Mouse (Mus musculus) lung, postnatal 14 days (tissue): ENCODE results near the gene Muc16.

Experiments
- DNase-seq: peaks from one replicate; pipeline ENCODE4 v3.0.0; 2021

The Muc16 gene

DNA sequence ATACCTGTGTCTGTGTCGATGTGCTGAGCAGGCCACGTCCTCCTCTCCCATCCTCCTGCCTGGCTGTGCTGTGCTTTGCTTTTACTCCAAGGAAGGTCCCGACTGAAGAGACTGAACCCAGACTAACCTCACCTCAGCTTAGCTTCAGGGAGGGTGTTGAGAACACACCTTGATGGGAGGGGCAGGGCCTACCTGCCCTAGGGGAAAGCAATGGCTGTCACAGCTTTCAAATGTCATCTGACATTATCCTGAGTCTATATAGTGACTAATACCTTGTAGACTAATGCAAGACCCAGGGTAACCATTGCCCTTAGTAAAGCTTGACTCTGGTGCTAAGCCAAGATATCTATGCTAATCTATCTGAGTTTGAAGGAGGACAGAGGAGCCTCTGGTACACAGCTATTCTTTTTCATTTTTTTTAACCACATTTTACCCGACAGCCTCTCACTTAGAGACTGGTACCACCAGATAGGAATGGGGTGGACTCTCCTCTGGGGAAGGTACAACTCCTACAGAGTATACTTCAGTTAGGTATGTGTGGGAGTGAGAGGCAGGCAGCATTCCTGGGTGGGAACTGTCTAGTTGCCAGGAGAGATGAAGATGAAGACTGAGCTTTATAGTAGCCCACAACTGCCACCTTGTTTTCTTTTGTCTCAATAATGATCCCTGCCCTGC lies at the start of gene Muc16:
Gene Muc16, minus strand, starts transcription at position 51 of the 675 bp plus-strand sequence.
- no peak for DNase-seq

DNA sequence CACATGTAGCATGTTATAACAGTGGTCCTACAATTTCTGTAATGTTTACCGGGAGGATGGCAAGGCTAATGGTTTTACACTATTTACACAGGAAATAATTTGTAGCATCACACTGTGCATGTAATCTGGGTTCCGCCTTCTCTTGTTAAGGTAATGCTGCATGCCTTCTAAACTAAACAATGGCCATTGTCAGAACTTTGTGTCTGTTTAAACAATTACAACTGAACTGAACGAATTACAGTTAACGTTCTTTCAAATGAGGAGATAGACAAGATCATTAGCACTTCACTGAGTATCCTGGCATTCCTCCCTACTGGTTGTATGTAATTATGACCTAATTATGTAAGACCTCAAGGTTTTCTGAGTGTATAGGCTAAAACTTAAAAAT lies 48.4 kb upstream of the Muc16 start:
- no peak for DNase-seq

DNA sequence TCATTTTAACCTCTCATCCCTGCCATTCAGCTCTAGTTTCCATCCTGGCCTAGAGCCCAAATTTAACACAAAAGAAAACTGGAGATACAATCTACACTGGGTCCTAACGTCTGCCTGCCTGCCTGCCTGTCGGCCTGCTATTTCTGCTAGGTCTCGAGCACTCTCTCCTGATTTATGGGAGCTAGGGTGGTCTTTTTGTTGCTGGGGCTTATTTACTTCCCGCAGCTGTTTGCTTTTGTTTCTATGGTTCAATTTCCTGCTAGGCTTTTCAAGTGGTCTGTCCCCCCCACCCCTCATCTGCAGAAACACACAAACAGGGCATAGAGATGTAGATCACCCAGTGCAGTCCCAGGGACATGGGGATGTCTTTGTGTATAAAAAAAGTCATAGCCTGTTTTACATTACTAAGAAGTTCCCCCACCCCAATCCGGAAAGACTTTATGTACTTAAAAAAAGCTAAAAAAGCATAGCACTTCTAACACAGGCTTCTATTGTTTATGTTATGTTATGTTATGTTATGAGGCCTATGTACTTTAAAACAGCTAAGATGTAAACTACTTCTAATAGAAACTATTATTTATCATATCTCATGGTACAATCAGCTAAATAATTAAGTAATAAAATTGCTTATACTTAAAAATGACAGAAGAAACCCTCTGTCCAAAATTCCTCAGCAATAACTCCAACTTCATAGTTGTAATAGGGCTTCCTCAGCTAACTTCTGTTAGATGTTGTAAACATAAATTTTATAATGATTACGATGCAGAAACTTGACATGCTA lies 47.8 kb upstream of the Muc16 start:
- no peak for DNase-seq

DNA sequence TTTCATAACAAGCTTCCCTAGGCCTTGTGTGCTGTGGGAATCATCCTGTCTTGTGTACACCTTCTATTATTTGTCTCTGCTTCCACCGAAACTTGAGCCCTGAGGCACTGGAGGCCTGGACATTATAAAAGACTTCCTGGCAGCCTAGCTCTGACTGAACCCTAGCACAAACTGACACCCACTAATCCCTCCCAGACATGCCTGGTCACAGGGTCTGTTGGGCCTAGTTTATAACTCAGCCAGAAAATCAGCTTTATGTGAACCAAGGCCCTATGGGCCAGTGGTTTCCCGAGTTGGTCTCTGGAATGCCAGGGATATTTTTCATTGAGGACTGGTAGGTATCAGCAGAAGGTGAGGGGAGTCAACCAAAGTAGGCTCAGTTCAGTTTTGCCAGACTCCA lies 46.7 kb upstream of the Muc16 start:
- DNase-seq = no peak

DNA sequence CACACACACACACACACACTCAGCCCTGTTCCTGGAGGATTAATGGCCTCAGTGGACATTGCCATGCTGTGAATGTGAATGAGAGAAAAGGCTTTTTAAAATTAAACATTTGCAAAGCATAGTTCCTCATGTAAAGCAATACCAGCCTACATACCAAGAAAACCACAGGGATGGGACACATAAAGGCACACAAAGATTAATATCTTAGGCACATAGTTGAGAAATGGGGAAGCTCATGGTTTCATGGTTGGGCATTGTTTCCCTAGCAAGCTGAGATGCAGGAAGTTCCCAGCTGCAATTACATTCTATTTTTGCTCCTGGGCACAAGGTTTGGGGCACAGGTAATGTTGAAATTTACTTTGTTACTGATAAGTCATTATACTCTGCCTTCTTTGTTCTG lies 31.3 kb upstream of the Muc16 start:
- no peak for DNase-seq

DNA sequence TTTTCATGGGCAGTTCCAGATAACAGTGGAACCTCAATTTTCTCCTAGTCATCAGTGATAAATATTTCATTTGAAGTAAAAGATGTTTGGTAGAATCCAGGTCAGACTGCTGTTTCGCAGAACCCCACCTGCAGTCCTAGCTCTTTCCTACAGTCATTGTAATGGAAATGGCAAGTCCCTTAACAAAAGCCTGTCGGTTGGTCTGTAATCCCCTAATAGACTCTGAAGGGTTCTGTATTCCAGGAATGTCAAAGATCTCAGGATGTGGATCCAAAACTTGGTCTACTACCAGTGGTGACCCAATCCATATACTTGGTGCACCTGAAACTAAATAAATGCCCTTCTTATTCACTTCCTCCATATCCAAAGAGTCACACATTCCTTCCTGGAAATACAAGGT lies 76.0 kb downstream of the Muc16 start:
- DNase-seq = no peak

DNA sequence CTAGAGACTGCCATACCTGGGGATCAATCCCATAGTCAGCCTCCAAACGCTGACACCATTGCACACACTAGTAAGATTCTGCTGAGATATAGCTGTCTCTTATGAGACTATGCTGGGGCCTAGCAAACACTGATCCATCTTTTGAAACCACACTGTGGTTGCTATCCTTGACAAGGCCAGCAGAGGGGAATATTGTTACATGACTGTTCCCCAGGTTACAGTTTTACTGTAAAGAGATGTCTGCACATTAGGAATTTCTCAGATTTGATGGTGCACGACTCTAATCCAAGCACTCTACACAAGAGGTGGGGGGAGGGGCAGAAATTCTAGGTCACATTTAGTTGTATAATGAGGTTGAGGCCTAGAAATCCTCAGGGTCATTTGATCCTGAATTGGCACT lies 166.2 kb downstream of the Muc16 start:
- DNase-seq = no peak

DNA sequence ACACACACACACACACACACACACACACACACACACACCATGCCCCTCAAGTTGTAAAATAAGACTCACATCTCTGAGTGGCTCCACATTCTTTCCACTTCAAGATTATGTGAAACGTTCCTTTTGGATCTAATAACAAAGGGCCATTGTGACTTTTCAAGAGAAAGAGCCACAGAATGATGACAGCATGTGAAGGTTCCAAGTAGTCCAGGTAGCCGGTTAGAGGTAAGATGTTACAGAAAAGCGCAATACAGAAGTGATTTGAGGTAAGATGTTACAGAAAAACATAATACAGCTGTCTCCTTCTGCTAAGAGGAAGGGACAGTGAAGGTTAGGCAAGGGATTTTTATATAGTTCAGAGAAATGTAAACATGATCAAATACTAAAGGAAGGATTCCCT lies 196.2 kb downstream of the Muc16 start, which contains the start of the genes Zfp558 and Mbd3l1:
Gene Zfp558, minus strand, starts transcription at position 101 of the 400 bp plus-strand sequence.
Gene Mbd3l1, plus strand, starts transcription at position 192 of the 400 bp plus-strand sequence.
- no peak for DNase-seq

DNA sequence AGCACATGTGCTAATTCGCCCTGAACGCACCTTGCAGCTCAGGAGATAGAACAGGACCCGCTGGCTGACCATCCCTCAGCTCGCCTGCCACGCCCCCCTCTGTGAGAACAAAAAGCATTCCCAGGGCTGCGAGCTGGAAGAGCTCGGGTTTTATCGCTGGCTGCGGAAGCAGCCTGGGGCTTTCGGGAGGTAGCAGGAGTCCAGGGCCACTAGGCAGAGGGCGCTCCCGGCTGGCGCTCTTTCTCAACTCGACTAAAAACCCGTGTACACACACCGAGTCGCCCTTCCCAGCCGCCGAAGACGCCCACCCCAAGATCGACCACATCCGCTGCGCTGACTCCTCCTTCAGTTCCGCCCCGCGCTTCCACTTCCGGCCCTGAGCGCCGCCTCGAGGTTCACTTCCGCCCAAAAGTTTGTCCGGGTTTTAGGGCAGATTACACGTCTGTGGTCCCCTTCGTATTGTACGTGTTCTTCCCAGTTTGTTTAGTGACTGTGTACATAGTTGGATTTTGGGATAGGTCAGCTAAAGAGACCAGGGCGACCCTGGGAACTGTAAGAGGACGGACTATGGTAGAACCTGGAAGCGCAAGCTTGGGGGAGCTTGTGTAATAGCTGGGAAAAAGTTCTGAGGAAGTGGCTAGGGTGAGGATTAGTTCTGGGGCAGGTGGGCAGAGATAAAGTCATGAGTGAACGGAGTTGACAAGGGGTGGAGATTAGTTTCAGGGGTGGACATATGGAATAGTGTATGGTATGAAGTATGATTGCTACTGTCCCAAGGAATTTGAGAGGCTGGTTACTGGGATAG lies 200.8 kb downstream of the Muc16 start:
- DNase-seq = peak; percentile 72

DNA sequence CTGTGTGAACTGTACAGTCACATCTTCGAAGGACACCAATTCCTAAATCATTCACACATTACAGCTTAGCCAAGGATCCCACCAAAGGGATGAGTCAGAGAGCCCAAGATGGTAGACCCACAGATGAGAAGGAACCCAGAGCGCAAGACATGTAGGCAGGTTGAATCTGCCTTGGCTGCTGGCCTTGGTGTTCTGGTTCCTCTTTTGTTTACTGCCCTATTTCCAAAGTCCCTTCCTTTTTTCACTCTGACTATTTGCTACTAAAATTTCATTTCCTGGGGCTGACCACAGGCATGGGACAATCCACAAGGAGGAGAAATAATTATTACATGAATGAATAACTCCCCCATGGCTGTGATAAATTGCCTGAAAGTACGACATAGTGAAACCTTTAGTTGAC lies 206.3 kb downstream of the Muc16 start:
- no peak for DNase-seq

DNA sequence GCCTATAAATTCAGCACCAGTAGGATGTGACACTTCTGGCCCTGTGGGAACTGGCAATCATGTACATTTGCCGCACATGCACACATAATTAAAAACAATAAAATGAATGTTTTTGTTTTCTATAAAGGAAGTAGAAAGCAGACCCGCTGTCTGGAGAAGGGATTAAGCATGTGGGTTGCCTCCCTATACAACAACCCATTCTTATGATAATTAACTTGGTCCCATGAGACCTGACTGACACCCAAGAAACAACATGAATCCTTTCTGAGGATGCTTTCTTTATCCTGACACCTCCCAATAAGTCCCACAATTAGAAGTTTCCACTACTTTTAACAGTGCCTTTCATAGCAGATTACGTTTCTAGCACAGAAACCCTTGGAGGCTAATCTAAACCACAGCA lies 207.0 kb downstream of the Muc16 start:
- no peak for DNase-seq

DNA sequence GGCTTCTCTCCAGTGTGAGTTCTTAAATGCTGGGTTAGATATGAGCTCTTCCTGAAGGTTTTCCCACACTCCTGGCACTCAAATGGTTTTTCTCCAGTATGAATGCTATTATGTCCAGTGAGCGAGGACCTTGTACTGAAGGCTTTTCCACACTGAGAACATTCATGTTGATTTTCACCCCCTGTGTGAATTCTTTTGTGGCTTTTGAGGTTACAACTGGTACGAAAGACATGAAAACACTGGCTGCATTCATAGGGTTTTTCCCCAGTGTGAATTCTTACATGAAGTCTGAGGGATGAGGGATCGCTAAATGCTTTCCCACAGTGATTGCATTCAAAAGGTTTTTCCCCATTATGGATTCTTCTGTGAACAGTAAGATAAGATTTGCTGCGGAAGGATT lies 217.8 kb downstream of the Muc16 start:
- no peak for DNase-seq
